Mouse (Mus musculus) urinary bladder, postnatal 4 days (tissue): Measurements from ENCODE around the gene Efcab11.

Source experiments
- DNase-seq, 2 experiments: peaks; one replicate each; pipeline ENCODE4 v3.0.0; 2021 to 2022; ENCODE audit warnings: low spot score in 2 of 2

Gene Efcab11

DNA sequence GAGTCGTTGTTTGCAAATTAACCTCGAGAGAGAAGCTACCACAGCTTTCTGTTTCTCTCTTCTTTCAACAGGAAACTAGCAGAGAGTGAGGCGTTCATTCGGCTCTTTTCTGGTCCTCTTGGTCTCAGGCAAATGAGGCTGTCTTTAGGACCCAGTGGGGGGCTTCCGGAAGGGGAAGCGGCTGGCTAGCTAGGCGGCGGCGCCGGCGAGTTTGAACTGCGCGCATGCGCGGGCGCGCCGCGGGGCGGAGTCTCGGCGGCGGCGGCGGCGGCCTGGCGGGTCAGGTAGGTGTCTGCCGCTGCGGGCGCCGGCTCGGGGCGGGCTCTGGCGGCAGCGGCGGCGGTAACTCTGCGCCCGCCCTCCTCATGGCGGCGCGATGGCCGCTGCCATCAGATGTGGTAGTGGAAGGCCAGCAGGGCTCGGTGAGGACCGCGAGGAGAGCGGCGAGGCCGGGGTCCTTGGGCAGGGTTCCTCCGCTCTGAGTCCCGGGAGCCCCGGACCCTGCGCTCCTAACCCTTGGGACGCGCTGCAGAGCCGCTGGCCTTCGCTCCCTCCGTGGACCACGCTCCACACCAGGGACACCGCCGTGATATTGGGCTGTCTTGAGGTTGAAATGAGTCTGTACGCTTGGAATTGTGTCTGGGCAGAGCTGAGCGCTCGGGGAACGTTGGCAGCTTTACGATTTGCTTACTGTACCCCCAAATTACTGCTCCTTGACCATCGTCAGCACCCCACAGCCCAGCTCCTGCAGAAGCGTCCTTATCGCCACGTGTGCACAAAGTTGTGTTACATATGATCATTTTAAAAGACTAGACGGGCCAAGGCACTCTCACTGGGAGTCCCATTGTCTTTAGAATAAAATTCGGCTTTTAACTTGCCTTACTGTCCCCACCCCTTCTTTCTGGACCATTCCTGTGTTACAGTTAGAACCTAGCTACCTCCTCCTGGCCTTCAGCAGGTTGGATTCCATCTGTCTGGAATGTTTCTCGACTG, at the start of gene Efcab11, which contains the start of gene Tdp1:
TSS of gene Efcab11 (minus strand) at position 171 of the 993 bp plus-strand sequence.
TSS of gene Tdp1 (plus strand) at position 249 of the 993 bp plus-strand sequence.
- DNase-seq: peak; percentile 89 to 91

GRCm38 (mm10) chr12:99933630-99934029, 49.4 kb upstream of the Efcab11 start:
- DNase-seq: no peak

DNA sequence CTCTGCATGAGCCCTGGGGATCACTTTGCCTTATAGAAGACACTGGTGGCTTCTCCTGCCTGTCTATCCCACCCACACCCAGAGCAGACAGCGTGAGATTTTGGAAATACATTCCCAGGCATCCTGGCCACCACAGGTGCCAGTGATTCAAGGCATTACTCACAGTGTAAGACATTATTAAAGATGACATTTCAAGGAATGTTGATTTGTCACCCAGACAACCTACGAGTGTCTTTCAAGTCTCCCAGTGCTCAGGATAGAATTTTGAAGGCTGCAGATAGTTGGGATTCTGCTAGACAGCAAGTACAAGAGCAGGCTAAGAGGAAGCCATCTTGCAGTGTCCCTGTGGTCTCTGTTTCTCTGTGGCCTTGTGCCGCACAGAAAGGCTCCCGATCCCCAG, 48.0 kb upstream of the Efcab11 start:
- DNase-seq: no peak

DNA sequence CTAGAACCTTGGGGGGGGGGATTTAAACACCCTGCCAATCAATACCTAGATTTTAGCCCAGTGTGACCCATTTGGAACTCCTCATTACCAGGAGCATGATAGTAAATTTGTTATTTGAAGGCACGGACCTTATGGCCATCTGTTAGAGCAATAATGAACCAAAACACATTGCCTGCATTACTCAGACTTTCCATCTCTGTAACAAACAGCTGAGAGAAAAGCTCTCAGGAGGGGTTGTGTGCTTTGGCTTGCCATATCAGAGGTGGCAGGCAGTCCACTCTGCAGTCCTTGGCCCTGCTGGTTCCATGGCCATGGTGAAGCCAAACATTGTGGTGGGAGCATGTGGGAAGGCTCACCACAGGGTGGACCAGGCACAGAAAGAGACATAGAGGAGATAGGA, 44.9 kb upstream of the Efcab11 start:
- no peak for DNase-seq

DNA sequence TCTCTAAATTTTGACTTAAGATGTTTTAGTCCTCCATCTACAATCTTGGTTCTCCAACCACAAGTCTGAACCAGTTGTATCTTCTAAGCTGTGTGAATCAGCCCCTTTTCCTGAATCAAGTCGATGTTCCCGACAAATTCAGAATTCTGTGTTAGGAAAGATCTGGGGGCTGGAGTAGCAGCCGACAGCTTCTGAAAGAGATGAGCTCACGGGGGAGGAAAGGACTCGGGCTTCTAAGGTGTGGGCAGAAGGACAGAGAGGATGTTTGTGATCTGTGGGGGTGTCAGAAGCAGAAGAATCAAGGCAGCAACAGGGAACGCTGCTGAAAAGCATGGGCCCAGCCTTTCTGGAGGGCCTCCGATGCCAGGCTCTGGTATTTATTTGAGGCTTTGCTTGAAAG, 44.1 kb upstream of the Efcab11 start:
- DNase-seq: no peak

- no peak for DNase-seq
Observed at GRCm38 (mm10) chr12:99923703-99924102, 39.5 kb upstream of the Efcab11 start.

GRCm38 (mm10) chr12:99923131-99923606, 38.9 kb upstream of the Efcab11 start:
- DNase-seq: no peak

DNA sequence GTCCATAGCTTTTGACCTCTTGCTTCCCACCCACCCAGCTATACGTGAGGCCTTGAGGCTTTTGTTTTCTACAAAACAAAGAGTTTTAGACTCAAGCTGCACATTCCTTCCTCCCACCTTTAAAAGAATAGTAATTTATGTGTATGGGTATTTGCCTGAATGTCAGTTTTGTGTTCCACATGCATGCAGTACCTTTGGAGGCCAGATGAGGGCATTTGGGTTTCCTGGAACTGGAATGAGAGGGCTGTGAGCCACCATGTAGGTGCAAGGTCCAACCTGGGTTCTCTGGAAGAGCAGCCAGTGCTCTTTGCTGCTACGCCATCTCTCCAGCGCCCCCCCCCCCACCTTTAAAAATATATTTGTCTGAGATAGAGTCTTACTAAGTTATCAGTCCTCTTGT, 36.8 kb upstream of the Efcab11 start:
- DNase-seq: no peak

DNA sequence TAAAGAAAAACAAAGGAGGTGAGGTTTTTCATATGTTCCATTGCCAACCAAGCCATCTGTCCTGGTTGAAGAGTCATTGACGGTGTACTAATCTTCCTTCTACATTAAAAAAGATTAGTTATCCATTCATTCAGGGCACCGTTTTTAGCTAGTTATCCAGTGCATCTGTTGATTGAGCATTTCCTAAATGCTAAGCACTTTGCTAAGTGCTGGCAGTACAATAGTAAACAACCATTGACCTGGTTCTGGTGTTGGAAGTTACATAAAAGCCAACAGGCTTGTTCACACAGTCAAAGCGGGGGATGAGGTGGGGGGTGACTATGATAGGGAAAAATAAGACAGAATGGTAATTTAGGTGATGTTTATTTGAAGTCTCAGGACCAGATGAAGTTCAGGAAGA, 35.4 kb upstream of the Efcab11 start:
- DNase-seq: no peak

DNA sequence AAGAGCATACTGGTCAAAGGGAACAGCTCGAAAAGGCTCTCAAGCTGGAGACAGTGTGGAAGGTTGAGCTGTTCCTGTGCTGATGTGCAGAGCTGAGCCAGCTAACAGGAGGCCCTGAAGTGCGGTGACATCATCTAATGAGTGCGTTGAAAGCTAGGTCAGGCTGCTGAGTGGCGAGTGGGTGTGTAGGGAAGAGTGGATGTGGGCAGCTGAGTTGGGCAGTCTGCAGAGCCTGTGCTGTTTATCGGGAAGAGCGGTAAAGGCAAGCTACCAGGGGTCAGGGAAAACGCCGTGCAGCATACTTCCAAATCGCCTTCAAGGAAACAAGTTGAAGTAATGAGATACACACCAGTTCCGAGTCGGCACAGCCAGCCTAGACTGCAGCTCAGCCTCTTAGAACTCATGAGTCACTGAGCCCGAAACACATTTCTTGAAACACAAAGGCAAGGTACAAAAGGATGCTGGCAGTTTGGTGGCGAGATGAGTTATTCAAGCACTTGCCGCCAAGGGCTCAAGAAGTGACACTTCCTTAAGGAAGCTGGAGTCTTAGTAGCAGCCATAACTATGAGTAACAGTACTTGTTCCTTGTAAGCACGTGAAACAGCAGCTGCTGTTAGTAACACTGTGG, 33.7 kb upstream of the Efcab11 start:
- DNase-seq: no peak

DNA sequence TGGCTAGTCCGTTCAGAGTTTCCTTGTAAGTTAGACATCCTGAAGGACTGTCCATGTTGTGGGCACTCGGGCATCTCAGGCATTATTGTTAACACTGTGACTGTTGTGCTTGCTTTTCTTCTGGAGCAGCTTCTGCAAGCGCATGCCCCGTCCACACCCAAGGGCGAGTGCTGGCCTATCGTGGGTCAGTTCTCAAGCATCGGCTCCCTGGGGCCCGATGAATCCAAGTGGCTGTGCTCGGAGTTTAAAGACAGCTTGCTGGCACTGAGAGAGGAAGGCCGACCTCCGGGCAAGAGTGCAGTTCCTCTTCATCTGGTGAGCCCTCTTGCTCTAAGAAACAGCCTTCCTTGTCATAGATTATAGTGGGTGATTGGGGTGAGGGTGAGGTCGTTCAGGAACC, 27.2 kb upstream of the Efcab11 start:
- no peak for DNase-seq

- no peak for DNase-seq
Observed at GRCm38 (mm10) chr12:99904537-99904936, 20.3 kb upstream of the Efcab11 start.

GRCm38 (mm10) chr12:99902867-99903370, 18.7 kb upstream of the Efcab11 start:
- no peak for DNase-seq

DNA sequence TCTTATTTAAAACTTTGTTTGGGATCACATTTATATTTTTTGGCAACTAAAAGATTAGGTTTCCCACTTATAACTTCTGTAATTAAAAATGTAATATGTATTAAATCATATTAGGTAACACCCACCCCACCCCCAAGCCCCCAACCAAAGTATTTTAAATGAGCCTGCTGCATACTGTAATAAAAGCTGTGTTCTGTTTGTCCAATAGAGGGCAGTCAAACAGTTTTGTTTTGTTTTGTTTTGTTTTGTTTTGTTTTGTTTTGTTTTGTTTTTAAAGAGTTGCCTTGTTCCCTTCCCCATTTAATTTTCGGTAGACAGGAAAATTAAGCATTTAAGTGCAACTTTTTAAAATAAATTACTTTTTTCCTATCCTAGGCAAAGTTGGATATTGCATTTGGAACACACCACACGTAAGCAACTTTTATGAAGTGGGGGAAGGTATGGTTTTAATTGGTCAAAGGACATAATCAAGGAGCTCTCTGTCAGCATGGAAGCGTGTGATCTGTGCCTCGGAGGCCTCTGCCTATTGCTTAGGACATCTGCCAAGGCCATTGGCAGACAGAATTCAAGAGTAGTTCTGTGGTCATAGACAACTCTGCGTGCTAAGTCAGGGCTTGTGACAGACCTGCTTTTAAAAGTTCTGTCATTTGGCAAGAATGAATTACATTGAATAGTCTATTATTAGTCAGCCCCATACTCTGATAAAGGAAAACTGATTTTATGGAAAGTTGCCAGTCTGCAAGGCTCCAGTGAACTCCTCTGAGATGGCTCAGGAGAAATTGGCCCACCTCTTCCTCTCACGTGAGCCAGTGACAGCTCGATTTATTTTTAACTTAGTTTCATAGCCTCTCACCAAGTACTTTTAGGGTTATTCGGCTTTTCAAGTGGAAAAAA, 18.0 kb upstream of the Efcab11 start:
- DNase-seq: no peak

GRCm38 (mm10) chr12:99899991-99900390, 15.8 kb upstream of the Efcab11 start:
- peak in 1 of 2 experiments; percentile 16 for DNase-seq

- no peak for DNase-seq
Observed at GRCm38 (mm10) chr12:99898248-99898870, 14.1 kb upstream of the Efcab11 start.

- no peak for DNase-seq
Observed at GRCm38 (mm10) chr12:99897846-99898245, 13.6 kb upstream of the Efcab11 start.

- DNase-seq: no peak
Observed at GRCm38 (mm10) chr12:99885282-99885901, 1.2 kb upstream of the Efcab11 start.

DNA sequence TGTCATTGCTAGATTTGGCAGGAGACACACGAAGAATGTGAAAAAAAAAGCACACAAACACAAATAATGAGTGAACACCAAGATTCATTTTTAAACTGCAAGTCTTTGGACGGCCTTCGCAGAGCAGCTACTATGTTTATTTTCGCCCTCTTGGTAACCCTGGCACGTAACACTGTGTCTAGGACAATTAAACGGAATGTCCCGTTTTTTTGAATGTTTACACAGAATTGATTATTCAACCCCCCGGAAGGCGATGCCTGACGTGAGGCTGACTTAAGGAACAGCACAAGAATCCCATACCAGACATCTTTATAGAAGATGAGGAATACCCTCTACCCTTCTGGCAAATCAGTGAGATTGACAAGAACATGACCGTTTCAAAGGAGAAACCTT, 530 bp downstream of the Efcab11 start:
- DNase-seq: no peak

- DNase-seq: peak; percentile 84 to 89
Observed at GRCm38 (mm10) chr12:99883000-99883712, 1.1 kb downstream of the Efcab11 start.
